Mouse (Mus musculus): ENCODE measurements at regions not wholly inside any gene's neighbourhood (a gene's known extent, or its start where the extent isn't known, plus 50 kb on each side); places are given as distances from the start of the nearest gene placed in this dataset.

DNA sequence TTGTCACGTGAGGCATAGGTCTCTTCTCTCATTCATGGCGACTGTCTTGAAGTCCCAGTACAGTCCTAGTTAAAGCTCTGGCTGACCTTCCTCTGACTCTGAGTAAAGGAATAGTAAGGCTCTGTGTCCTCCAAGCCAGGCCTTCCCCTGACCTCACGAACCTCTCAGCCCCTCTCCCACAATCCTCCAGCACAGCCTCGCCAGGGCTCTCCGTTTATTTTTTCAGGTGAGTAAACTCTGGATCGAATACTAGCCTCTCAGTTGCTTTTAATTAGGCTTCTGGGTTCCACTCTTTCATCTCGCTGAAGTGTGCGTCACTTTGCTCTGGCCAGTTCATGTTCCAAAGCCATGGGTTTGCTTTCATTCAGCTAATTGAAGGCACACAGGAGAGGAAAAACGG is 133.8 kb downstream of the Mylk4 start:
- no peak for DNase-seq (ENCODE audit: low spot score in 2 of 2)

DNA sequence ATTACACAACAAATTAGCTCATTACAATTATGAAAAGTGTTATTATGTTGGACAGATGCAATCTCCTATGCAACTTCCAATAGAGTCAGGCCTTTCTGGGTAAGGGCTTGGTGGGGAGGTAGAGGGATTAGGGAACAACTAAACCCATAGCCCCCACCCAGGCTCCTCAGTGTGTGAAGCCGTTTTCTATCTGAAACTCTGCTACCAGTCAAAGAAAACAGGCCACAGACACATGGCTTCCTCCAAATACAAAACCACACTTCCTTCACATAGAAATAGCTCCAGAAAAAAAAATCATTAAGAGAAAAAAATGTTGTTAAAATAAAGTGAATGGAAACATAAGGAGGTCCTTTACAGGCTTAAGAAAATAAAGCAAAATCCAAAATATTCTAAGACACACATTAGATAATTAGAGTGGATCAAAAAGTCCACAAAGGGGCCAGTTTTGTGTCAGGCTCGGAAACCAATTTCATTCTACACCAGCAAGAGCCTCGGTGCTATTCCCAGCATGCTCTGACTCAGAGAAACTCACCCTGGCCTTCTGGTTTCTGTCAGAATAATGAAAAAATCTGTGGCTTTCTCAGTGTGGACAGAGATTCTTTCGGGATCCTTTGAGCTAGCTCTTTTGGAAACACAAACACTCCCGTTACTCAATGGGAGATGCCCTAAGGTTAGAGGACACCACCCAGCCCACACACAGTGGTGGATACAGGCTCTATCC is 140.6 kb downstream of the Mylk4 start:
- DNase-seq (ENCODE audit: low spot score in 2 of 2): no peak

DNA sequence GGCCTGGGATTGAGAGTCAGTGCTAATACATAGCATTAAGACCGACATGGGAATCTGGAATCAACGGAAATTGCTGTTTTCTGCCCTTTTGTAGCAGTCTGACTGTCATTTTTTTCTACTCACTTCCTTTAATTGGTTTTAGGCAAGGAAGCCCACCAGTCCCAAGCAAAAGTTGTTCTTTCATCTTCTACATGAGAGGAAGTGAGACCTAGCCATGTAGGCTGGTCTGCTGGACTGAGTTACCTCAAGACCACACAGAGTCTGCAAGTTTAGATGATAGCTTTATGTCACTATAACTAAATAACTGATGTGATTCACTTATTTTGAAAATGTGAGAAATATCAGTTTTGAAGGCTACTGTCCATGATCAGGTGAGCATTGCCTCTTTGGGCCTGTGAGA is 142.8 kb downstream of the Mylk4 start:
- DNase-seq (ENCODE audit: low spot score in 2 of 2): no peak

DNA sequence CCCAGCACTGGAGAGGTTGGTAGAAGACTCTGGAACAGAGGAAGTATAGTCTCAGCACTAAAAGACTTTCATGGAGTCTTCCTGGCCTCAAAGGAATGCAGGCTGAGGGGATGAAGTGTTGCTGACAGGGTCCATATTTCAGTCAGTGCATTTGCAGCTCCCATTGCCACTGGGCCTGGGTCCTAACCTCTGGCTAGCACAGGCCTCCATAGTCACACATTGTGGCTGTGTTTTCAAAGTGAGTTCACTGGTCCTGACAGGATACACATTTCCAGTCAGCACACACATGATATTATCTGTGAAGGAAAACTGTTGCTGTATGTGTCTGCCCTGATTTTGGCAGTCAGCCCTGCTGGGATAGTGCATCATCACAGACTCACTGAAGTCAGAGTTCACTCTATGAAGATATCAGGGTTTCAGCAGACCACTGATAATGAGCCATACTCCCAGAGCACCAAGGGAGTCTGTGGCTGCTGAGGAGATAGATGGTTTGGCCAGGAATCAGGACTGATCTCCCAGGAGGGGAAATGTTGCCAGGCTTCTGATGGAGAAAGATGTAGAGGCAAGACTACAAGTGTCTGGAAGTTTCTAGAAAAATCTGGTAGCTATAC is 153.5 kb downstream of the Mylk4 start:
- peak in 1 of 2 experiments; percentile 15 for DNase-seq (ENCODE audit: low spot score in 2 of 2)

DNA sequence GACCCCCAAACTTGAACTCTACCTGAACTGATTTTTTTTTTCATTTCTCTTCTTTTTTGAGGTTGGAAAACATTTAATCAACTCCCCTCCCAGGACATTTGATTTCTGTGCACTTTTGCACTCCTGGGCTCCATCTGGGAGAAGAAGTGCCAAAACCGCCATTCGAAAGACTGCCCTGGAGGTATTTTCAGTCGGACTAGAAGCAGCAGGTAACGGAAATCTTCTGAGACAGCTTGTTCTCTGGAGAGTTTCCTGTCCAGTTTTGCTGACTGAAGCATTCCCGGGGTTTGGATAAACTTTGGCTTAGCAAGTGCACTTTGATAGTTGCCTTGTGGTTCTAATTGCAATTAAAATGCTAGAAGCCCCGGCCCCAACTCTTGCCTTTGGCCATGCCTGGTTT is 169.8 kb downstream of the Mylk4 start:
- no peak for DNase-seq (ENCODE audit: low spot score in 2 of 2)

DNA sequence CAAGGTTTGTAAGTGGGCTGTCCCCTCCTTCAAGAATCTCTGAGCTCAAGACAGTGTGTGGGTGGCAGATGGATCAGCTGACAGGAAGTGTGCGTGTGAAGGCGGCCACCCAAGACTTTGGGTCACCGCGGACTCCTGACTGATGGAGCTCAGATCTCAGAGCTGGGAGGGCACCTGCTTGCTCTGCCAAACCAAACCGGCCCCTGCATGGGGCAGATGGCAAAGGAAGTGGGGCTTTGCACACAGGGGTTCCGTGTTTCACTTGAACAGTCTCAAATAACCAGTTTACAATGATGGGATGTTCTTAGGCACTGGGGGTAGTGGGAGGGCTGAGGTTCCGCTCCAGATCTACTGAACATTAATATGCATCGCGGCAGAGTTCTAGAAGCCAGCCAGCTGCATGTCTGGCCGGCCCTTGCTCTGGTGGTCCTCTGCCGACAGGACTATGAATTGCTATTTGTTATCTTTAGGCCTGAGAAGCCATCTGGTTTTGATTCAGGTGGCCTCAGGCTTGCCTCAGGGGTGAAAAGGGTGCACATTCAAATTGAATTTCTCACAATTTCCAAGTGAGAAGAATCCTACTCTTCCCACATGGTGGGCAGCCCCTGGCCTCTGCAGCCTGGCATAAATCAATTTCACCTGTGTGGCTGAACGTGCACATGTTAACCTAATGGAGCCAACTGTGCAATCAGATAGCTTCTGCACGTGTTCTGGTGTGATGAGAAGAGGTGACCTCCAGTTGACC is 172.0 kb downstream of the Mylk4 start:
- peak in 1 of 2 experiments; percentile 17 for DNase-seq (ENCODE audit: low spot score in 2 of 2)

DNA sequence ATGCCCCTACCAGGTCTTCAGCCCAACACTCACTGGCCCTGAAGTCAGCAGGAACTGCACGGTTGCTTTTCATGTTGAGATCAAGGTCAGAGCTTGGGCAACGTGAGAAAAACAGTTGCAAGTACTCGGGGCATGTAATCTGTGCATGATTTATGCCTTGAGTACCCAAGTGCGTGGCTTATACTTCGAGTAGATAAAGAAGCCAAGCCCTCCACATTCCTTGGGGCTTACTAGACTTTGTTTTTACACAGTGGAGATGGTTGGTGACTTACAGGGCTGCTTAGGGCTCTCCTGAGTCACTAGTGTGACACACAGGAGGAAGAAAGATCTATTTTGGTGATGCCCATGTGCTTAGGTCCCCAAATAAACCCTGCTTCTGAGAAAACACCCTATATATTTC is 172.8 kb downstream of the Mylk4 start:
- no peak for DNase-seq (ENCODE audit: low spot score in 2 of 2)

DNA sequence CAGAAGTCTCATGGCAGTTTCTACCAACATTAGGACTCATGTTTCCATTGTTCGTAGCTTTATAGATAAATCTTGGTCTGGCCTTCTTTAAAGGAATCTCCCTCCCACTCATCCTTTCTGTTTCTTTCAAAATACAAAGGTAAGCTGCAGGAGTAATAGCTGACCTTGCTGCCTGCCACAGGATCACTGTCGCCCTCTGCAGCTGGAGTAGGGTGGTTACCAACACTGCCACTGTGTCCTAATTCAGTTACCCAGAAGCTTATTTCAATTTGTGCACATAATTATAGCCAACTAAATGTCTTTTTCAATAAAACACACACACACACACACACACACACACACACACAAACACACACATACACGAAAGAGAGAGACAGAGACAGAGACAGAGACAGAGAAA is 175.3 kb downstream of the Mylk4 start:
- DNase-seq (ENCODE audit: low spot score in 2 of 2): no peak

DNA sequence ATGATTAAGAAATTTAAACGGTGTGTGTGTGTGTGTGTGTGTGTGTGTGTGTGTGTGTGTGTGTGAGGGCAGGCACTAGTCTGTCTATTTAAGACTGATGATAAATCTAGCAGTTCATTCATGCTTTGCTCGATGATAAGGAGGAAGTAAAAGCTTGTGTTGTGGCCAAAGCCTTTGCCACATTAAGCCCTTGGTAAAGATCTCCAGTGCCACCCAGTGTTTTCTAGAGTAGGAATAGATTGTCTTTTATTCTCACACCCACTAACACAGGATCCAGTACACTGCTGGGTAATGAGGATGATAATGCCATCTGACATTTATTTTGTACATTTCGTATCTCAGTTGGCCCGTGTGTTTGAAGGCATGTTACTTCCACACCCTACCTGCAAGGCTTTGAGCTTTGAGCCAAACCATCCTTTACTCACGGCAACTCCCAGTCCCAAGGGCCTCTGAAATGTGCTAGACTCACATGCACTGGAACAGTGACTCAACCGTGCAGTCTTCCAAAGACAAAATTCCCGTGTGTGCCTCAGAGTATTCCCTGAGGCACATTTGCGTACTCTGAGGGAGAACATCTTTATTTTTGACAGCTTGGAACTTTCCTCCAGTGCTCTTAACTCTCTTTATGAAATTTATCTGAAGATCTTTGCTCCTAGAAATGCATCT is 179.7 kb downstream of the Mylk4 start:
- DNase-seq (ENCODE audit: low spot score in 2 of 2): no peak

DNA sequence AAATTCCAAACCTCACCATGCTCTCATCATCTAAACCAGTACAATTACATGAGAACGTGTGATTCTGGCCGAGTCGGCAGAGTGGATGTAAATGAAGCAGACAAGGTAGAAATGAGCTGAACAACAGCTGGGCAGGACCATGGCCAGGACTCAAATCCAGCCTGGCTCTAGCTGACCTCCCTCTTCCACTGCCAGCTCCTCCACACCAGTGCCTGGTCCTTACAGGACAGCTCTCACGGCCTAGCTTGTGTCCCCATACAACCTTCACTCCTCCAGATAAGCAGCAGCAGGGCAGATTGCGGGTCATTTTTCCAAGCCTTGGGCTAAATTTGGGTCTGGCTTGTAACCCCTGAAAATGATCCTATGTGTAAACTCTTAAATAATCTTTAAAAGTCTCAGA is 182.4 kb downstream of the Mylk4 start:
- DNase-seq (ENCODE audit: low spot score in 2 of 2): peak in 1 of 2 experiments; percentile 30

DNA sequence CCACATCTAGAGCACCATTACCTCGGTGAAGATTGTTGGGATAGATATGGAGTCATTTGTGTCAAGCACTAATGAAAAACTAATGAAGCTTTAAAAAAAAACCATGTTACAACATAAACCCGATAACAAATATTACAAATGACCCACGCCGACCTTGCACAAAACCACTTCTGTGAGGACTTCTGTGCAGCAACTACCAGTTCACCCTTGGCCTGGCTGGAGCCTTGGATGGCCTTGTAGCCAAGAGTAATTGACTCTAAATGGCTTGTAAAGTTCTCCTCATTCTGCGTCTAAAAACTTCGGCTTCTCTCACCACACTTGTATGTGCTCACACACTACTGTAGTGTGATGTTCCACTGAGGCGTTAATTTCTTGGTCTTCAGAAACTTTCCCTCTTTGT is 190.1 kb downstream of the Mylk4 start:
- DNase-seq (ENCODE audit: low spot score in 2 of 2): no peak

DNA sequence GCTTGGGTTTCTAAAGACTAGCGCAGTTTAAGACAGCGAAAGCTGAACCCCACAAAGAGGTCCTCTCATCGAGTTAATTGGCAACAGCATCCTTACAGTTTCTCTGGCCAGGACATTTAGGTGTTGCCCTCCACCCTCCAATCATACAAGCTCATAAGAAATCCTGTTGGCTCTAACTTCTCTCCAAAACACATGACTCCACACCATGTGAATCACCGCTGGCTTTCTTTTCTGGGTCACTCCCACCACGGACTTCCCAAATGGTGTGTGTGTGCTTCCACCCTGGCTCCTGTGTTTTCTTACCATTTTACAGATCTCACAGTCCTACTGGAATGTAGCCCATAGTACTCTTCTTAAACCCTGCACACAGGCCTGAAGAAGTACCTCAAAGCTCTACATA is 190.6 kb downstream of the Mylk4 start:
- DNase-seq (ENCODE audit: low spot score in 2 of 2): no peak

DNA sequence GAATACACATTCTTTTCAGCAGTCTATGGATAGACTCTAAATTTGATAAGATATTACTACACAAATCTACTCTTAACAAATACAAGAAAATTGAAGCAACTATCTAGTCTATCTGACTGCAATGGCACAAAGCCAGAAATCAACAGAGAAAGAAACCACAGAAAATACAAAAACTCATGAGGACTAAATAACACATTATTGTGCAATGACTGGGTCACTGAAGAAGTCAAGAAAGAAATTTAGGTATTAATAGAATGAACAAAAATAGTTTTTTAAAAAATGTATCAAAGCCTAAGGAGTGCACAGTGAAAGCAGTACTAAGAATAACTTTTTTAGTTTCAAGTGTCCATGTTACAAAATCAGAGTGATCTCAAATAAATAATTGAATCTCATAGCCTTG is 202.2 kb downstream of the Mylk4 start:
- no peak for DNase-seq (ENCODE audit: low spot score in 2 of 2)

DNA sequence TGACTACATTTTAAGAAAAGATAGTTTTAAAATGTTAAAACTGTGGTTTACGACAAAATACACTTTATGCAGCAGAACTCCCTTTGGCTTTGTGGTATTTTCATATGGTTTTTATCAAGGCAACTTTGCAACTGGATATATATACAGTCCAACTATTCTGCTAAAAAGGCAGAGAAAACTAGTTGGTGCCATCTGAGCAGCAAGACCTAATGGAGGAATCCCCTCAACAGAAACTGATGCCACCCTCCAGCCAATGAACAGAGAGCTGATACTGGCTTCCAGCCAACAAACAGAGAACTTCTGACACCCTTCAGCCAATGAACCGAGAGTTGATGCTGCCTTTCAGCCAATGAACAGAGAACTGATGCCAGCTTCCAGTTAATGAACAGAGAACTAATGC is 215.9 kb downstream of the Mylk4 start:
- DNase-seq (ENCODE audit: low spot score in 2 of 2): no peak

DNA sequence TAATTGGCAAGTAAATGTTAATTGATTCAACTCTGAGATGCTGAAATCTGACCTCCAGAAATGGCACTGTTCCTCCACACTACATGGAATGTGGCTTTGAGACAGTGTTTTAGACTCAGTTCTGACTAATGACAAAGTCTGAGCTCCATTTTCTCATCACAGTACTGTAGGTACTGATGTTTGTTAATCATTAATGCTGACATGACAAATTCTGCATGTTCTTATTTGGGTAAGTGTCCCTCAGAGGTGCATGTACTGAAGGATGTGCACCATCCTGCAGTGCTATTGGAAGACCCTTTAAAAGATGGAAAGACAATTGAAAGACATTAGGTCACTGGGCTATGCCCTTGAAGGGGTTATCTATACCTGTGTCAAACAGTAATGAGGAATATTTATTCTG is 222.1 kb upstream of the Gmds start:
- no peak for DNase-seq (ENCODE audit: low spot score in 2 of 2)

DNA sequence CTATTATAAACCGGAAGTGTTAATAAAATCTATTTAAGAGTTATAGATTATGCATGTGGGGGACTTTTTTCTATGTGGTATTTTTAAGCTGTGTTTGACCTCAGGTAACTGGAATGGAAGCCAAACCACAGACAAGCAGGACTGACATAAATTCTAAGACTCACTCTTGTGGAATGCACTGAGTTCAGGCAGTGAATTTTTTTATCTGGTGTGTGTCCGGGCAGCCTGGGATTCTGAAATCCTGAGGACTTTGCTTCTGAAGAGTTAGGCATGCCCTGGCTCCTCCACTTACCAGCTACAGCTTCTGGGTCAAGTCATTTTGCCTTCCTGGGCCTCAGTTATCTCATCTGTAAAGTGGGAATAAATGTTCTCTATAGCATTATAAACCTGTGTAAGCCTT is 217.9 kb upstream of the Gmds start:
- no peak for DNase-seq (ENCODE audit: low spot score in 2 of 2)

DNA sequence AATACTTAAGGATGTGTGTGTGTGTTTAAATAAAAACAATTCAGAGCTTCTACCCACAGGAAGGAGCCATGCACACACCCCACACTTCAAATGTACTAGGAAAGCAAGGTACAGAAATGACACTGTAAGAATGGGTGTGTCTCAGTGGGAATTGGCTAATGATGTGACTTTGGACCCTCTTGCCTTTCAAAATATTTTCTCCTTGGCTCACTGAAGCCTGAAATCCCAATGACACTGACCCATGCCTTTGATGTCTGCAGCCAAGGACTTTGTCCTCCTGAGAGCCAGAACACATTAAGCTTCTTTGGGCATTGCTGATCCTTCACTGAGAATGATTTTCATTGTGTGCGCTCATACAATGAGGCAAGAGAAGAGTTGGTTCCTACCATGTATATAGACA is 216.5 kb upstream of the Gmds start:
- DNase-seq (ENCODE audit: low spot score in 2 of 2): no peak

DNA sequence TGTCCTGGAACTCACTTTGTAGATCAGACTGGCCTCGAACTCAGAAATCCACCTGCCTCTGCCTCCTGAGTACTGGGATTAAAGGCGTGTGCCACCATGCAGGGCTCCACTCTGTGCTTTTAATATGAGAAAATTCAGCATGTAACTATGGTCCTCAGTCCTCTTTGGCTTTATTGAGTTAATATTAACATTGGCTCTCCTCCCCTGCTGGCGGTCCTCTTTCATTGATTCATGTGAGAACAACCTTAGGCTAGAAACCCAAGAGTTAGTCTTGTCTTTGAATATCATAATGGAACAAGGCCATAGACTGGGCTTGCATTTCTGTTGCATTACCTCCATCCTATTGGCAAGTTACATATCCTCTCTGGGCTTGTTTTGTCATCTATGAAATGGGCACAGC is 216.1 kb upstream of the Gmds start:
- DNase-seq (ENCODE audit: low spot score in 2 of 2): no peak

DNA sequence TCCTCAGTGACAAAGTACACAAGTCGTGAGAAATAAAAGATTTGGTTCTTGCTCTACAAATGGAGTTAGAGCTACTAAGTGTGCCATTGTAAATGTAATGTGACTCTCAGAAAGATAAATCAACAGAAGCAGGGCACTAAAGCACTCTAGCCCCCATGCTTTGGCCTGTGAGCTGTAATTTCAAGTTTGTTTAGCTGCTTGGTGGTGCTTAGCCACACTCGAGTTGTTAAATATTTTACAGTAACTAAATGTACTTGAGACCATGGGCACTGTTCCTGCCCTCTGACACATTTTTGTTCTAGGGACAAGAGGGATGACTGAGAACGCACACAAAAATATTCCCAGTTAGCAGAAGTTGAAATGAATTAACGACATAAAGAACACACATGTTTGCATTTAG is 214.6 kb upstream of the Gmds start:
- DNase-seq (ENCODE audit: low spot score in 2 of 2): no peak

DNA sequence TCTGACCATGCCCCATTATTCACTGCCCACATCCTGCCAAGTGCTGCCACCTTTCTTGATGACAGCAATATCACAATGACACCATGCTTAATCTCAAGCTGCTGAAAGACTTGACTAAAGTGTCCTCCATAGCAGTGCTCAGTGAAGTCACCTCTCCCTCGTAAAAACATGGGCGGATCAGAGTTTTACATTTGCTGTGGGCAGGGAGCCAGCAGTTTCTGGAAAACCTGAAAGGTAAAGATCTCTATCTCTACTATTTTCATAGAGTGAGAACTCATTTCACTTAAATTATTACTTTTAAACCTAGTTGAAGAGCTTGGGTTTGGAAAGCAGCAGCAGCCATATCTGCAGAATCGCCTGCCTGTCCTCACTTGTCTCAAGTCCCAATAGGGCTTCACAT is 211.6 kb upstream of the Gmds start:
- no peak for DNase-seq (ENCODE audit: low spot score in 2 of 2)

DNA sequence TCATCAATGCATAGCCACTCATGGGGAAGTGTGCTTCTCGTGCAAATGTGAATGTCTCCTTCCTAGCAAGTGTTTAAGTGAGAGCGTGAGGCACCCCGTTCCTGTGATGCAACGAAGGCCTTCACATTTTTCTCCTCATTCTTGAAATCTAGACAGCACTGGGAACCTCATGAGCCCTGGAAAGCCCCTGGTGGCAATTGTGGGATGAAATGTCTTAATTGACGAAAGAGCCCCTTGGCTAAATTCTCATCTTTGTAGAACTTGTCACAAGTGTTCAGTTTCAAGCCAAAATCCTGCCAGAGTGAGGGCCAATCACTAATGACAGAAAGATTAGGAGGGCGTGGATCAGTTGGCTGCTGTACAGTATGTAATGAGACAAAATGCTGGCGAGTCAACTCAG is 208.6 kb upstream of the Gmds start:
- no peak for DNase-seq (ENCODE audit: low spot score in 2 of 2)
